Mouse (Mus musculus) right cerebral cortex, postnatal 14 days (tissue): ENCODE results near the gene St6galnac6.

Source experiments
- DNase-seq: peaks from one replicate; pipeline ENCODE4 v3.0.0; 2022

Gene St6galnac6

GRCm38 (mm10) chr2:32620682-32621516 lies 21.4 kb downstream of the St6galnac6 start:
- DNase-seq, result no peak

GRCm38 (mm10) chr2:32621517-32621859 lies 22.0 kb downstream of the St6galnac6 start, which contains the start of gene Ak1:
Gene Ak1, plus strand, starts transcription at chr2:32621758.
- DNase-seq, result no peak

- no peak for DNase-seq
Measured at GRCm38 (mm10) chr2:32624111-32624748, 24.7 kb downstream of the St6galnac6 start.

- DNase-seq, result peak; percentile 82
Measured at GRCm38 (mm10) chr2:32625212-32625872, 25.8 kb downstream of the St6galnac6 start.

GRCm38 (mm10) chr2:32625873-32626694 lies 26.6 kb downstream of the St6galnac6 start:
- peak; percentile 79 for DNase-seq

DNA sequence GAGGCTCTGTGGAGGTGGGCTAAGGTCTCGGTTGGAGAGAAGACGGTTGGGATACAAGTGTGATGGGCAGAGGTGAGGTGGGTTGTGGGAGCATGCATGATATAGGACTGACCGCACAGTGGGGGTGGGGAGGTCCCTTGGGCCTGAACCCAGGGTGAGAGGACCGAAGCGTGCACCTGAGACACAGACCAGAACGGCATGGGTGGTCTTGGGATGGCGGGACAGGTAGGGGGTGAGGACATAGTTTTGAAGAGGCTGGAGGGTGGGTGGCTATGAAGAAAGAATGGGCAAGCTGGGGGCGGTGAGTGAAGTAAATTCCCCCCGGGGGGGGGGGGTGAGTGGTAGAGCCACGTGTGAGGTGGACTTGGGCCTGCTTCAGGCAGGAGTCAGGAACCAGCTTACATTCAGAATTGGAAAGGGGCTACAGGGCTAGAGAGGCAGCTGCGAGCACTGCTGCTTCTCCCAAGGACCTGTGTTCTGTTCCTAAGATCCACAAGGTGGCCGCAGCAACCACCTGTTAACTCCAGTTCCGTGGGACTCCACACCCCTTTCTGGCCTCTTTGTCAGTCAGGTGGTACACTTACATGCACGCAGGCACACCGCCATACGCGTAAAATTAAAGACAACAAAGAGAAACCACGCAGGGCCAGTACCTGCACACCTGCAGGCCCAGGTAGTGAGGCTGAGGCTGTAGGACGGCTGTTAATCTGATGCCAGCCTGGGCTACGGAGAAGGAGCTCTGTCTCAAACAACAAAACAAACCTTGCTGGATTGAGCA lies 27.9 kb downstream of the St6galnac6 start:
- DNase-seq, result no peak

GRCm38 (mm10) chr2:32628044-32628550 lies 28.6 kb downstream of the St6galnac6 start:
- DNase-seq, result no peak

DNA sequence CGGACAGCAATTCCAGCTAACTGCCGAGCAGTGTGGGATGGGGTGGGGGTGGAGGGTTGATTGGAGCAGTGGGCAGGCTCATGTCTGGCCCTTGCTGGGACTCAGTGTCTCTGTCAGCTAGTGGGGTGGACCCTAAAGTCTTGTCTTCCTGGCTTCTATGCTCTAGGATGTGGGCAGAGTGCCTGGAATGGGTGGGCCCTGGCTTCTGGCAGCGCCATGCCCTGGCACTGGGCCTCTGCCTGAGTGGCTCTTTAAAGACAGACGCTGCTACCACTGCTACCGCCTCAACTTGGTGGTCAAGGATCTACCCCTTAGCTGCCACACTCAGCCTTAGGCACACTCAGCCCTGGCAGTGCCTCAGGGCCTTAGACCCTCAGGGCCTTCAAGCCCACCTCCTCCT lies 29.2 kb downstream of the St6galnac6 start:
- peak; percentile 67 for DNase-seq

DNA sequence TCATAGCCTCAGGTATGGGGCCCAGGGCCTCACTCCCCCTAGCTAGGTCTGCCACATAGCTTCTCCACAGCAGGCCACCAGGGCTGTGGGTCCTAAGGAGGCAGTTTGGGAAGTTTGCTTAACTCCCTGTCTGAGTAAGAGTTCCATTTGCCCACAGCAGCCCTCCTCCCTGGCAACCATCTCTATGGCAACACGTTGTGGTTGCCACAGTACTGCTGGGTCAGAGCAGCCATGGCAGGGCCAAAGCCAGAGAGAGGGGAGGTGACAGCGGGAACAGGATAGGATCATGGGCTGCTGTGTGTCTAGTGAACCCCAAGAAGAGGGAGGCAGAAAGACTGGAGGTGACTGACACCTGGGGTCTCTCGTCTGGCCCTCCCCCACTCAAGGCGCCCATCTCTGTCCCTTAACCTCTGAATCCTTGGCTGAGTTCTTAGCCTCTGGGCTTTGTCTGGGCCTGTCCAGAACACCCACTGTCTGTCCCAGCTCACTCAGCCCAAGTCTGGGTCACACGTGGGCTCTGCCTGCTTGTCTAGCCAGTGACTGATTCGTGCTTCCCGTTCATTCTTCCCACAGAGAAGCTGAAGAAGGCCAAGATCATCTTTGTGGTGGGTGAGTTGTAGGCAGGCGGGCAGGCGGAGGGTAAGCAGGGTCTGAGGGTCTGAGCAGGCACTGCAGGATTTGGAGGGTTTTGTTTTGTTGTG lies 29.9 kb downstream of the St6galnac6 start:
- DNase-seq, result peak; percentile 56

GRCm38 (mm10) chr2:32630036-32630435 lies 30.5 kb downstream of the St6galnac6 start:
- no peak for DNase-seq

GRCm38 (mm10) chr2:32631046-32631445 lies 31.5 kb downstream of the St6galnac6 start:
- no peak for DNase-seq

GRCm38 (mm10) chr2:32631737-32632394 lies 32.4 kb downstream of the St6galnac6 start:
- DNase-seq, result peak; percentile 70

DNA sequence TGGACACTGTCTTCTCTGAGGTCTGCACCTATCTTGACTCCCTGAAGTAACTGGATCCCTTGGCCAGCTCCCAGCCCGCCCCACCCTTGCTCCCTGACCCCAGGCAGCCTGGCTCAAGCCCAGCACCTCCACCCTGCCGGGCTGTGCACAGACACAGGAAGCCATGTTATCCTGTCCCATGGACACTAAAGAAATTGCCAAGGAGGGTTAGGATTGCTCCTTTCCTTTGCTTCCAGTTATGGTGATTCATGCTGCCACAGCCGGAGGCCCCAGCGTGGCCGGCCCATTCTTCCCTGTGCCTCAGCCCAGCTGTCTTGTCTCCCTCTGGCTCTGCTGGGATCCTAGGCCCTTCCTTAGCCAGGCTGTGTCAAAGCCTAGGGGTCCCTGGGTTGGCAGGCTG lies 34.2 kb downstream of the St6galnac6 start:
- no peak for DNase-seq

DNA sequence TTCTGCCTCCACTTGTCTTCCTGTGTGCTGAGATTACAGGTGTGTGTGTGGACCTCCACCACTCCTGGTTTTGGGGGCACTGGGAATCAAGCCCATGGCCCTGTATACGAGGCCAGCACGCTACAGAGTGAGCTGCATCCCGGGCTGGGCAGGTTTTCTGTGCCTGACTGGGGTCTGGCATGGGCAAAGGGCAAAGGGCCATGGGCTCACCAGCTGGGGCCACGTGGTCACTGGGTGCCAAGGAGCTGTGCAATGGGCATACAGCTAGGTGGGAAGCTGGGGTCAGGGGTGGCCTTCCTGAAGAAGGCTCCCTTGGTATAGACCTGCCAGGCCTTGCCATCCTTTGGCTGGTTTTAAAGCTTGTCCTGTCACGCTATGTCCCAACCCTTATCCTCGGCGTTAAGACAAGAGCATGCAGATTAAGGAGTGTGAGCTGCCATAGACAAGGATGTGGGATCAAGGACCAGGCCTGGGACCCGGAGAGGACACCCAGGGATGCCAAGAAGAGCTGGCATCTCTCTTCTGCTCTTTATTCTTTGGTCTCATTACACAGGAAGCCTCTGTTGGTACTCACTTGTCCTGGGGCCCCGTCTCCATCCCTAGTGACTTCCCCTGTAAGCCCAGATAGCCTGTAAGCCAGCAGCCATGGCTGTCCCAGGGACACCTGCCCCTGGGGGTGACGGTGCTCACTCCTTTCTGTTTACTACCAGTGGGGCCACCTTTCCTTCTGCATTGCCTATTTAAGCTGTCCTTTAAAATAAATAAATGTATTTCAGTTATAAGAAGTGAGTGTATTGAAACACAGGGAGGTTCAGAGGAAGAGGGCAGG lies 35.0 kb downstream of the St6galnac6 start:
- no peak for DNase-seq

GRCm38 (mm10) chr2:32636617-32637016 lies 37.1 kb downstream of the St6galnac6 start:
- DNase-seq, result no peak

DNA sequence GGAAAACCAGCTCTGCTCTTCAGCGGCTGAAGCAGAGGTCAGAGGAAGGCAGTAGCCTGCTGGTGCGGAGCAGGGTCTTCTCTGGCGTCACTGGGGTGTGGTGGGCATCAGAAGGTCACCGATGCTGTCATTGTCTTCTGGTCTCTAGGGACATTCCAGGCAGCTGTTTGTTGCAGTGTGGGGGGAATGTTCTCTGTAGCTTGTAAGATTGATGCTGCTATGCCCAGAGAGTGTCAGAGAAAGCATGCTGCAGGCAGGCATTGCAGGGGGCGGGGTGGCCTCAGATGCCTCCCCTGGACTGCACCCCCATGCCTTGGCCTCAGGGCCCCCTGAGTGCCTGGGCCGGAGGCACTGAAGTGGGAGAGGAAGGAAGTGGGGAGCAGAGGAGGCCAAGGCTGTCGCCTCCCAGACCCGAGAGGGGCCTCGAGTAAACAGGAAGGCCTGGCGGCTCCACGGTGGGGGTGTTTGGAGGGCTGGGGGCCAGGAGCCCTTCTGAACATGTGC lies 38.3 kb downstream of the St6galnac6 start:
- DNase-seq, result no peak

DNA sequence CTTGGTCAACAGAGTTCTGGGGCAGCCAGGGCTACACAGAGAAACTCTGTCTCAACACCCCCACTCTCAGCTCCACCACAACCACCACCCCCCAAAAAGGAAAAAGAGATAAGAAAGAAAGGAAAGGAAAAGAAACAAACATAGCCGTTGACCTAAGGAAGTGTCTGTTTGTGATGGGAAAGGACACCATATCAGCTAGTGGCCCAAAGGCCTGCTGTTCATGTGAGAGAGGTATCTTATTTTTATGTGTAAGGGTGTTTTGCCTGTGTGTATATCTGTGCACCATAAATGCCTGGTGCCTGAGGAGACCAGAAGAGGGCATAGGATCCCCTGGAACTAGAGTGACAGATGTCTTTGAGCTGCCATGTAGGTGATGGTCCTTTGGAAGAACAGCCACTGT lies 40.1 kb downstream of the St6galnac6 start:
- no peak for DNase-seq

- no peak for DNase-seq
Measured at GRCm38 (mm10) chr2:32640550-32641051, 41.1 kb downstream of the St6galnac6 start.

- no peak for DNase-seq
Measured at GRCm38 (mm10) chr2:32641810-32642209, 42.3 kb downstream of the St6galnac6 start.
